Mouse (Mus musculus): ENCODE results near the gene Rps19.

- no peak for TF ChIP-seq CTCF (IDR thresholded peaks at IDR 0.05; ENCODE audit: extremely low read depth, insufficient read length, insufficient replicate concordance, low read depth, low read length)
- no peak for TF ChIP-seq POLR2A (IDR thresholded peaks at IDR 0.05; ENCODE audit: low read depth, low read length)
These were observed 12.1 kb downstream of the Rps19 start for GRCm38 (mm10) chr7:24896269-24896668.
